Mouse (Mus musculus) heart, adult 2 months (tissue): ENCODE data around the gene Foxp1. TPM values are rescaled to one million over a fixed set of nuclear protein-coding genes. Genes with fewer than 3 reads are reported as not detected.

Experiments used
- DNase-seq, 2 experiments: peaks; one replicate each; pipeline ENCODE4 v3.0.0; 2021
- H3K27ac ChIP-seq: fragments of 200-600 bp; 2 replicates; pipeline ENCODE4 v1.8.1; 2022
- H3K27me3 ChIP-seq: fragments of 200-500 bp; 2 replicates; pipeline ENCODE4 v1.6.1; 2012; ENCODE audit warnings: mild to moderate bottlenecking, low read length, inconsistent platforms, mixed read lengths; ENCODE audit not compliant: control insufficient read depth, insufficient read depth
- H3K36me3 ChIP-seq: fragments of 200-500 bp; 2 replicates; pipeline ENCODE4 v1.6.1; 2012; ENCODE audit warnings: low read length, inconsistent platforms; ENCODE audit not compliant: control insufficient read depth, insufficient read depth
- H3K4me1 ChIP-seq: fragments of 200-500 bp; 2 replicates; pipeline ENCODE4 v1.6.1; 2011; ENCODE audit warnings: low read length; ENCODE audit not compliant: control insufficient read depth, insufficient read depth
- H3K4me3 ChIP-seq: fragments of 200-600 bp; 2 replicates; pipeline ENCODE4 v1.8.1; 2022
- H3K79me2 ChIP-seq: fragments of 200-500 bp; replicated peaks from 2 replicates; pipeline ENCODE4 v1.6.1; 2012; ENCODE audit warnings: mild to moderate bottlenecking, inconsistent platforms, low read length, moderate library complexity, mixed read lengths; ENCODE audit not compliant: control insufficient read depth, insufficient read depth
- H3K9ac ChIP-seq: fragments of 200-500 bp; 2 replicates; pipeline ENCODE4 v1.6.1; 2012; ENCODE audit warnings: low read depth, mild to moderate bottlenecking, control low read depth, inconsistent platforms, low read length, mixed read lengths
- CTCF ChIP-seq: fragments of 200-600 bp; IDR thresholded peaks from 2 replicates; pipeline ENCODE4 v1.8.1; 2022; ENCODE audit warnings: antibody characterized with exemption, mild to moderate bottlenecking, moderate library complexity
- EP300 ChIP-seq: fragments of 200-500 bp; IDR thresholded peaks from 2 replicates; pipeline ENCODE4 v1.6.1; 2011; ENCODE audit warnings: low read depth, low read length, control low read depth; ENCODE audit not compliant: insufficient read depth
- POLR2A ChIP-seq: fragments of 200-500 bp; IDR thresholded peaks from 2 replicates; pipeline ENCODE4 v1.6.1; 2011; ENCODE audit warnings: mild to moderate bottlenecking, low read depth, low read length, control low read depth; ENCODE audit not compliant: insufficient read depth
- WGBS: fragments of 180-500 bp; shearing (Covaris S2); methylation state at CpG from one replicate; pipeline ENCODE4 v1.1.7; 2018; 5-methylcytosine and 5-hydroxymethylcytosine counted together
- intact Hi-C: fragments of 180-260 bp; cut with DNase I; formaldehyde crosslinking; loops from one replicate; pipeline ENCODE4 v1.15.1; 2025
- polyA plus RNA-seq: library from polyadenylated mRNA; depleted of rRNA; stranded (reverse); fragments of >200 nt; gene quantifications from 2 replicates; pipeline ENCODE4 v1.2.3, GENCODE M21; 2012
- total RNA-seq, 2 experiments: library from RNA; stranded (reverse); gene quantifications; 2 replicates each; pipeline ENCODE4 v1.2.3; 2021

Foxp1 gene
- total and polyA plus RNA-seq, 3 experiments, result 22.9 to 31.6 (median 26.4) TPM

DNA sequence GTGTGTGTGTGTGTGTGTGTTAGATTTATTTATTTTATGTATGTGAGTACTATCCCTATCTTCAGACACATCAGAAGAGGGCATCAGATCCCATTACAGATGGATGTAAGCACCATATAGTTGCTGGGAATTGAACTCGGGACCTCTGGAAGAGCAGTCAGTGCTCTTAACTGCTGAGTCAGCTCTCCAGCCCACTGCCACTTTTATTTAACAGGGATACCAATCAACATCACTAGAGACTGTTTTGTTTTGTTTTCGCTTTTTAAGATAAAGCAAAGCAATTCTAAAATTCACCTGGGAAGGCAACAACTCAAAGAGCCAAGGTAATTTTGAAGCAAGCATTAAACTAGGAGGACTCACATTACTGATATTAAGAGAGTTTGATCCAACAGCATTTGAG, 23.9 kb upstream of the Foxp1 start:
- H3K9ac ChIP-seq, result no peak overlapping the region
- no peak for DNase-seq
- intact Hi-C loops, result no loop called here
- H3K79me2 ChIP-seq, result no peaks in the 10 kb centered on the region
- no peaks in the 10 kb centered on the region for H3K4me1 ChIP-seq
- no peak overlapping the region for H3K4me3 ChIP-seq
- 91% methylated on average over 2 of the region's 2 CpGs for WGBS
- no peaks in the 10 kb centered on the region for H3K27me3 ChIP-seq
- no peak overlapping the region for H3K27ac ChIP-seq
- TF ChIP-seq EP300, result no peak
- TF ChIP-seq POLR2A, result no peak
- no peak for TF ChIP-seq CTCF
- H3K36me3 ChIP-seq, result no peaks in the 10 kb centered on the region

DNA sequence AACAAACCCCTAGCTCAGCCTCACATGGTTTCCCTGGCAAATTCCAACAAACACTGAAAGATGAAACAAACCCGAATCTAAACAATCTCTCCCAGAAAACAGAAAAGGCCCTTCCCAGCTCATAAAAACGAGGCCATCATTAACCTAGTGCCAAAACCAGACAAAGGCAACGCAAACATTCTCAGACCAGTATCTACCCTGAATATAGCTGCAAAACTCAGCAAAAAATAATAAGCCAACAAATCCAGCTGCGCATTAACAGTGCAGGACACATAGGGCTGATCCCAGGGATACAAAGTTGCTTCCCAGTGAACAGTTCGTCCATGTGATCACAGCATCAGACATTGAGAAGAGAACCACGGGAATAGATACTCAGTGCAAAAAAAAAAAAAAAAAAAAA, 22.9 kb upstream of the Foxp1 start:
- 77% methylated on average over 6 of the region's 6 CpGs for WGBS
- no peak overlapping the region for H3K9ac ChIP-seq
- no peak overlapping the region for H3K4me3 ChIP-seq
- TF ChIP-seq EP300 (no peak), POLR2A (no peak), CTCF (no peak)
- no peaks in the 10 kb centered on the region for H3K79me2 ChIP-seq
- no peak overlapping the region for H3K27ac ChIP-seq
- H3K36me3 ChIP-seq, result no peaks in the 10 kb centered on the region
- no peaks in the 10 kb centered on the region for H3K4me1 ChIP-seq
- DNase-seq, result no peak
- intact Hi-C loops, result no loop called here
- no peaks in the 10 kb centered on the region for H3K27me3 ChIP-seq

DNA sequence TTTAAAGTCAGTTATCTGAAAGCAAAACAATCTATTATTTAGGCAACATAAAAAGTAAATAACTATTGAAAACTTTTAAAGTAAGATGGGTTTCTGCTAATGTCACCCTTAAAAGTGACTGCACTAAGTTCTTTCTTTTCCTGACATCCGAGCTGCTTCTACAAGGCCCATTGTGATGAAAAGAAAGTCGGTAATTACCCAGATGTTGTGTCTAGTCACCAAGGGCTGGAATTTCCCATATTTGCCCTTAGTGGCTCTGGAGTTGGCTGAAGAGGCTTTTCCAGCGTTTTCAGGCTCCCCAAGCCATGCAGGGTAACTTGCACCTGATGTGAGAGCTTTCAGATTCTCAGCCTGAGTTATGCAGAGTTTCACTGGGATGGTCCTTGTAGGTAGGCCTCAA, 18.6 kb upstream of the Foxp1 start:
- no peak for DNase-seq
- H3K27me3 ChIP-seq, result no peaks in the 10 kb centered on the region
- intact Hi-C loops, result no loop called here
- no peak overlapping the region for H3K9ac ChIP-seq
- 45% methylated on average over 3 of the region's 3 CpGs for WGBS
- H3K4me3 ChIP-seq, result no peak overlapping the region
- H3K79me2 ChIP-seq, result no peaks in the 10 kb centered on the region
- no peak for TF ChIP-seq CTCF
- TF ChIP-seq EP300, result no peak
- TF ChIP-seq POLR2A, result no peak
- H3K36me3 ChIP-seq, result no peaks in the 10 kb centered on the region
- no peaks in the 10 kb centered on the region for H3K4me1 ChIP-seq
- H3K27ac ChIP-seq, result no peak overlapping the region

DNA sequence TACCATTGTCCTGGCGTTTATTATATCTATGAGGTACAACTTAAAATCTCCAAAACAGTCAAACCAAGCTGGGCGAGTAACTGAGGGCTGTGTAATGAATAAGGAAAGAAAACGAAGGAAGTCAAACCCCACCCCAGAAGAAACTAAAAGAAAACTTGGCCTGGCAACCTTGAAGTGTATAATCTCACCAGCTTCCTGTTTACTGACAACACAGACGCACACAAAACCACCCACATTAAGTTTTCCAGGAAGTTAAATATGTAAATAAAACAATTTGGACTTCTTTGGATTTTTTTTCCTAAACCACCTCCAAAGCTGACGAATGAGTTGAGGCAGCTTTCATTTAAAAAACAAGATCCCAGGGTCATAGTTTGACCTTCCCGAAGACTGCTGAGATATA, 18.1 kb upstream of the Foxp1 start:
- intact Hi-C loops, result no loop called here
- 48% methylated on average over 6 of the region's 6 CpGs for WGBS

DNA sequence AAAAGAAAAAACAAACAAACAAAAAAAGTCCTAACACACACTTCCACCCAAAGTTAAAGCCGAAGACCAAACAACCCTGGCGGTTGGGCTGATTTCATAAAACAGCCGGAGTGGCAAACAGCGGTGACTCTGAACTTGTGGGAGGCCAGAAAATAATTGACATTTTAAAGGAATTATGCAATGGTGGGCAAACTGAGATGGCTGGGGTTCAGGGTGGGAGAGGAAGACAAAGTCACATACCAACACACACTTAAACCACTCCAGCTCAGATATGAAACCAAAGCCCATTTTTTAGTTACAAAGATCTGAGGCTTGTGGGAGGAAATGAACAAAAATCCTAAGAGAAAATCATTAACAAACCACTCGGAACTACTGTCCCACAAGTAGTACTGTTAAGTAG, 17.6 kb upstream of the Foxp1 start:
- 89% methylated on average over 5 of the region's 5 CpGs for WGBS

More for the DNA sequence above, 18.1 kb upstream of the Foxp1 start:
- Histone ChIP-seq H3K4me3 (no peak overlapping the region), H3K27ac (no peak overlapping the region; the same call in 1 of the 2 replicates), H3K36me3 (no peaks in the 10 kb centered on the region), H3K27me3 (no peaks in the 10 kb centered on the region), H3K79me2 (no peaks in the 10 kb centered on the region), H3K9ac (no peak overlapping the region), H3K4me1 (no peaks in the 10 kb centered on the region)
- no peak for TF ChIP-seq CTCF
- TF ChIP-seq POLR2A, result no peak
- TF ChIP-seq EP300, result no peak
- DNase-seq, result no peak

DNA sequence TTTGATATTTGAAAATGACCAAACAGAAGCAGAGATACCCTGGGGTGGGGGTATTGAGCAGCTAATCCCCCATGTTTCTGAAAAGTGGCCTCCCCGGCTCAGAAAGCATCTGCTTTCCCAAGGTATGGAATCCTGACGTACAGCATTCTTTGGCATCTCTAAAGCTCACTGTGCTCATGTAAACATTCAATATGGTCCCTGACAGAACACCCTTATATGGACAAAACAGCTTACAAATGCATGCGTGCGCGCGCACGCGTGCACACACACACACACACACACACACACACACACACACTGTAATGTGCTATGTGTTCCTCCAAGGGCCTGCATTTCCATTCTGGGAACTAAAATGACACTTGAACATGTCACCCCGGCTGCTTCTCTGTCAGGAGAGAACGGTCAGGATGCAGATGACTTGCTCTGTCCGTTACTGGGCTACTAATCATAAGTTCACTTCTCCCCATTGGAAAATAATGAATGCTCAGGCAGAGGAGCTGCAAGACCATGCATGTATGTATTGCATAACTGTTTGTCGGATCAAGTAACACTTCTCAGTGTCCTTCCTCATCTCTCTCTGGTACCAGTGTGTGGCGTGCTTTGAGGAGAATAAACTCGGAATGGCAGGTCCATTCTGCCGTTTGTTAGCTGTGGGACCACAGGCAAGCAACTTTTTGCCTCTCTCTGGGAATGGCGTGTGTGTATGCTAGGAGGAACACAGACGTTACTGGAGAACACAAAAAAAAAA, 15.8 kb upstream of the Foxp1 start:
- Histone ChIP-seq H3K9ac (no peak overlapping the region), H3K79me2 (no peaks in the 10 kb centered on the region), H3K27ac (no peak overlapping the region), H3K4me1 (no peaks in the 10 kb centered on the region), H3K4me3 (no peak overlapping the region), H3K27me3 (no peaks in the 10 kb centered on the region), H3K36me3 (no peaks in the 10 kb centered on the region)
- TF ChIP-seq EP300 (no peak), CTCF (no peak), POLR2A (no peak)
- intact Hi-C loops, result no loop called here
- WGBS, result 88% methylated on average over 17 of the region's 17 CpGs
- DNase-seq, result no peak

More for the DNA sequence above, 17.6 kb upstream of the Foxp1 start:
- DNase-seq, result no peak
- H3K27ac ChIP-seq, result no peak overlapping the region
- H3K27me3 ChIP-seq, result no peaks in the 10 kb centered on the region
- intact Hi-C loops, result no loop called here
- no peak overlapping the region for H3K4me3 ChIP-seq
- no peaks in the 10 kb centered on the region for H3K79me2 ChIP-seq
- no peaks in the 10 kb centered on the region for H3K36me3 ChIP-seq
- TF ChIP-seq CTCF (no peak), POLR2A (no peak), EP300 (no peak)
- H3K4me1 ChIP-seq, result no peaks in the 10 kb centered on the region
- no peak overlapping the region for H3K9ac ChIP-seq
